Mouse (Mus musculus) CH12.LX (cell line): ENCODE measurements at regions not wholly inside any gene's neighbourhood (a gene's known extent, or its start where the extent isn't known, plus 50 kb on each side); places are given as distances from the start of the nearest gene placed in this dataset.

Source experiments
- DNase-seq: peaks from one replicate; pipeline ENCODE4 v3.0.0-alpha.2; 2013; ENCODE audit errors: extremely low read depth
- H3K27ac ChIP-seq: 2 replicates; pipeline ENCODE4 v1.5.1; 2012; ENCODE audit warnings: low read depth, mild to moderate bottlenecking, control low read depth, moderate library complexity; ENCODE audit not compliant: insufficient read depth
- H3K27me3 ChIP-seq: replicated peaks from 2 replicates; pipeline ENCODE3; 2012; ENCODE audit warnings: inconsistent platforms
- H3K36me3 ChIP-seq, 2 experiments: replicated peaks in 1 of 2; 2 replicates each; pipeline versions ENCODE3 to v1.6.1; 2012; ENCODE audit warnings: inconsistent platforms in 1 of 2, low read length in 1 of 2, mild to moderate bottlenecking in 1 of 2, mixed read lengths in 1 of 2, moderate library complexity in 1 of 2; ENCODE audit not compliant: control insufficient read depth in 1 of 2, insufficient read depth in 1 of 2
- H3K4me1 ChIP-seq, 2 experiments: 2 replicates each; pipeline ENCODE4 v1.6.1; 2012; ENCODE audit warnings: inconsistent platforms in 1 of 2, moderate library complexity in 1 of 2; ENCODE audit not compliant: insufficient read depth in 2 of 2, control insufficient read depth in 1 of 2
- H3K4me2 ChIP-seq: 2 replicates; pipeline ENCODE4 v1.6.1; 2012; ENCODE audit warnings: low read depth, mild to moderate bottlenecking, control low read depth; ENCODE audit not compliant: poor library complexity, insufficient read depth, severe bottlenecking
- H3K4me3 ChIP-seq, 3 experiments: fragments of 150-350 bp in 1 of 3; sonication (generic) in 1 of 3; replicated peaks in 1 of 3; 2 replicates each; pipeline versions ENCODE3 to v1.5.1; 2011 to 2012; ENCODE audit warnings: low read depth in 2 of 3, low read length in 2 of 3, mild to moderate bottlenecking in 2 of 3, moderate library complexity in 2 of 3, control low read depth in 1 of 3, improper control_type of control experiment in 1 of 3, inconsistent platforms in 1 of 3, mixed read lengths in 1 of 3; ENCODE audit not compliant: poor library complexity in 1 of 3
- H3K79me2 ChIP-seq: replicated peaks from 2 replicates; pipeline ENCODE4 v1.6.1; 2012; ENCODE audit warnings: mild to moderate bottlenecking, moderate library complexity; ENCODE audit not compliant: control insufficient read depth, poor library complexity, insufficient read depth, severe bottlenecking; ENCODE audit errors: extremely low read depth
- H3K9ac ChIP-seq: 2 replicates; pipeline ENCODE4 v1.6.1; 2012; ENCODE audit warnings: low read depth, mild to moderate bottlenecking, control low read depth, moderate library complexity; ENCODE audit not compliant: insufficient read depth
- H3K9me3 ChIP-seq: replicated peaks from 2 replicates; pipeline ENCODE3; 2012; ENCODE audit warnings: low read length, inconsistent platforms, mixed read lengths
- BHLHE40 ChIP-seq: IDR thresholded peaks from 2 replicates; pipeline ENCODE4 v1.6.1; 2011; ENCODE audit warnings: mild to moderate bottlenecking, low read depth, low read length, improper control_type of control experiment
- CHD2 ChIP-seq: IDR thresholded peaks from 2 replicates; pipeline ENCODE4 v1.6.1; 2011; ENCODE audit warnings: low read length, improper control_type of control experiment
- CTCF ChIP-seq, 2 experiments: IDR thresholded peaks in 1 of 2; conservative IDR thresholded peaks in 1 of 2; 2 replicates each; pipeline ENCODE4 v1.5.1; 2011 to 2012; ENCODE audit warnings: low read depth in 2 of 2, low read length in 2 of 2, improper control_type of control experiment in 1 of 2, inconsistent platforms in 1 of 2, mild to moderate bottlenecking in 1 of 2, moderate library complexity in 1 of 2
- E2F4 ChIP-seq: IDR thresholded peaks from 2 replicates; pipeline ENCODE4 v1.6.1; 2011; ENCODE audit warnings: low read depth, low read length, improper control_type of control experiment; ENCODE audit not compliant: insufficient replicate concordance
- ELF1 ChIP-seq: IDR thresholded peaks from 2 replicates; pipeline ENCODE4 v1.6.1; 2014; ENCODE audit warnings: low read depth, mild to moderate bottlenecking, inconsistent platforms, low read length, improper control_type of control experiment
- ETS1 ChIP-seq: conservative IDR thresholded peaks from 2 replicates; pipeline ENCODE4 v1.6.1; 2012; ENCODE audit warnings: low read depth, mild to moderate bottlenecking, inconsistent platforms, low read length, improper control_type of control experiment, moderate library complexity
- HCFC1 ChIP-seq: IDR thresholded peaks from 2 replicates; pipeline ENCODE4 v1.6.1; 2012; ENCODE audit warnings: low read depth, mild to moderate bottlenecking, inconsistent platforms, low read length, improper control_type of control experiment
- IRF4 ChIP-seq: IDR thresholded peaks from 2 replicates; pipeline ENCODE4 v1.6.1; 2014; ENCODE audit warnings: low read depth, mild to moderate bottlenecking, inconsistent platforms, low read length, improper control_type of control experiment
- JUN ChIP-seq: IDR thresholded peaks from 2 replicates; pipeline ENCODE4 v1.6.1; 2011; ENCODE audit warnings: low read depth, mild to moderate bottlenecking, low read length, improper control_type of control experiment, moderate library complexity; ENCODE audit not compliant: insufficient read depth
- KAT2A ChIP-seq: IDR thresholded peaks from 2 replicates; pipeline ENCODE4 v1.6.1; 2012; ENCODE audit warnings: low read length, improper control_type of control experiment, inconsistent platforms; ENCODE audit not compliant: insufficient replicate concordance
- MAX ChIP-seq: IDR thresholded peaks from 2 replicates; pipeline ENCODE4 v1.6.1; 2011; ENCODE audit warnings: low read length, improper control_type of control experiment
- MAZ ChIP-seq: IDR thresholded peaks from 2 replicates; pipeline ENCODE4 v1.6.1; 2012; ENCODE audit warnings: low read depth, mild to moderate bottlenecking, inconsistent platforms, low read length, improper control_type of control experiment, moderate library complexity
- MEF2A ChIP-seq: IDR thresholded peaks from 2 replicates; pipeline ENCODE4 v1.6.1; 2014; ENCODE audit warnings: low read depth, mild to moderate bottlenecking, inconsistent platforms, low read length, improper control_type of control experiment, borderline replicate concordance
- MXI1 ChIP-seq: IDR thresholded peaks from 2 replicates; pipeline ENCODE4 v1.6.1; 2011; ENCODE audit warnings: mild to moderate bottlenecking, low read depth, low read length, improper control_type of control experiment
- MYC ChIP-seq: IDR thresholded peaks from 2 replicates; pipeline ENCODE4 v1.6.1; 2011; ENCODE audit warnings: low read depth, mild to moderate bottlenecking, improper control_type of control experiment, low read length
- NELFE ChIP-seq: IDR thresholded peaks from 2 replicates; pipeline ENCODE4 v1.6.1; 2011; ENCODE audit warnings: low read depth, low read length, improper control_type of control experiment
- NRF1 ChIP-seq: IDR thresholded peaks from 2 replicates; pipeline ENCODE4 v1.6.1; 2014; ENCODE audit warnings: low read depth, mild to moderate bottlenecking, inconsistent platforms, low read length, improper control_type of control experiment, moderate library complexity
- POLR2A ChIP-seq: IDR thresholded peaks from 2 replicates; pipeline ENCODE4 v1.6.1; 2011; ENCODE audit warnings: low read depth, mild to moderate bottlenecking, improper control_type of control experiment, low read length
- POLR2AphosphoS2 ChIP-seq: IDR thresholded peaks from 2 replicates; pipeline ENCODE4 v1.6.1; 2011; ENCODE audit warnings: low read depth, low read length, improper control_type of control experiment
- RAD21 ChIP-seq: IDR thresholded peaks from 2 replicates; pipeline ENCODE4 v1.6.1; 2011; ENCODE audit warnings: low read depth, mild to moderate bottlenecking, low read length, improper control_type of control experiment, moderate library complexity
- SIN3A ChIP-seq: IDR thresholded peaks from 2 replicates; pipeline ENCODE4 v1.6.1; 2012; ENCODE audit warnings: low read length, improper control_type of control experiment, inconsistent platforms
- SMC3 ChIP-seq: IDR thresholded peaks from 2 replicates; pipeline ENCODE4 v1.6.1; 2011; ENCODE audit warnings: low read depth, low read length, improper control_type of control experiment
- TBP ChIP-seq: conservative IDR thresholded peaks from 2 replicates; pipeline ENCODE4 v1.6.1; 2011; ENCODE audit warnings: low read depth, low read length, improper control_type of control experiment
- TCF12 ChIP-seq: IDR thresholded peaks from 2 replicates; pipeline ENCODE4 v1.6.1; 2014; ENCODE audit warnings: low read depth, mild to moderate bottlenecking, inconsistent platforms, low read length, improper control_type of control experiment
- UBTF ChIP-seq: IDR thresholded peaks from 2 replicates; pipeline ENCODE4 v1.6.1; 2012; ENCODE audit warnings: low read depth, mild to moderate bottlenecking, inconsistent platforms, low read length, improper control_type of control experiment, moderate library complexity
- USF1 ChIP-seq: IDR thresholded peaks from 2 replicates; pipeline ENCODE4 v1.6.1; 2014; ENCODE audit warnings: low read depth, mild to moderate bottlenecking, inconsistent platforms, low read length, improper control_type of control experiment
- USF2 ChIP-seq: conservative IDR thresholded peaks from 2 replicates; pipeline ENCODE4 v1.6.1; 2011; ENCODE audit warnings: low read depth, low read length, improper control_type of control experiment
- ZC3H11A ChIP-seq: IDR thresholded peaks from 2 replicates; pipeline ENCODE4 v1.6.1; 2012; ENCODE audit warnings: low read depth, mild to moderate bottlenecking, inconsistent platforms, low read length, improper control_type of control experiment
- ZKSCAN1 ChIP-seq: IDR thresholded peaks from 2 replicates; pipeline ENCODE4 v1.6.1; 2012; ENCODE audit warnings: low read depth, inconsistent platforms, low read length, improper control_type of control experiment, borderline replicate concordance
- ZMIZ1 ChIP-seq: IDR thresholded peaks from 2 replicates; pipeline ENCODE4 v1.6.1; 2012; ENCODE audit warnings: low read depth, mild to moderate bottlenecking, inconsistent platforms, low read length, improper control_type of control experiment
- ZNF384 ChIP-seq: IDR thresholded peaks from 2 replicates; pipeline ENCODE4 v1.6.1; 2012; ENCODE audit warnings: low read depth, low read length, improper control_type of control experiment, inconsistent platforms
- dilution Hi-C: fragments of 300-500 bp; cut with MboI; formaldehyde crosslinking; loops from 2 replicates; pipeline ENCODE4 v1.14.3; 2020; ENCODE audit warnings: low sequenced_read_pairs; ENCODE audit not compliant: extremely low pct_unique_long_range_greater_than_20kb, extremely low pct_ligation_motif_present
- in situ Hi-C: fragments of 300-500 bp; cut with MboI; formaldehyde crosslinking; loops from 3 replicates; pipeline ENCODE4 v1.14.3; 2019; ENCODE audit warnings: low sequenced_read_pairs, low pct_ligation_motif_present, low pct_unique_long_range_greater_than_20kb, mixed read lengths

DNA sequence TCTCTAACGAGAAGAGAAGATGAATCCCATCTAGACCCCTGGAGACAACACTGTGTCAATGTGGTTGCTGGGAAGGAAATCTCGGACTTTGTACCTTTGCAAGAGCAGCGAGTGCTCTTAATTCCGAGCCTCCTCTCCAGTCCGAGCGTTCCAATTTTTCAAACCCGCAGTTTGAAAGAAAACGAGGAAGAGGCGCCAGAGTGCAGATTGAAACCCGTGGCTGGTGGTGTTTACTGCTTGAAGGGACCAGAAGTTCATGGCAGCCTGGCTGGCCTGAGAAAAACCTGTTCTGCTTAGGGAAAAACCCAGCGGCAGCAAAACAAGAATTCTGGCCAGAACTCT is 83.7 kb upstream of the Zfp648 start:
- Histone ChIP-seq H3K27ac (no peak overlapping the region), H3K9me3 (no peaks in the 10 kb centered on the region), H3K4me2 (peak overlapping the region; percentile 93), H3K9ac (peak overlapping the region; percentile 55; the same call in 1 of the 2 replicates), H3K79me2 (no peaks in the 10 kb centered on the region), H3K4me3 (peak overlapping the region; percentile 17 to 38 (median 23)), H3K4me1 (peaks cover 3 to 34% of the 10 kb centered on the region in 2 experiments; a peak in 3 of 4 replicates), H3K36me3 (no peaks in the 10 kb centered on the region), H3K27me3 (no peaks in the 10 kb centered on the region)
- DNase-seq = peak; percentile 47
- dilution Hi-C loops = no loop called here
- TF ChIP-seq IRF4 (peak; percentile 30; the same call in 1 of the 2 replicates), TBP (no peak), TCF12 (0 out of 2 replicates have a peak, but pooled peaks have one; percentile 31)
- in situ Hi-C loops = no loop called here

- Histone ChIP-seq H3K36me3 (no peaks in the 10 kb centered on the region), H3K9me3 (no peaks in the 10 kb centered on the region), H3K9ac (peak overlapping the region; percentile 55), H3K4me1 (peaks cover 3 to 28% of the 10 kb centered on the region in 2 experiments; a peak in 3 of 4 replicates), H3K4me2 (peak overlapping the region; percentile 93), H3K27ac (peak overlapping the region; percentile 56), H3K27me3 (no peaks in the 10 kb centered on the region), H3K4me3 (peak overlapping the region; percentile 17 to 38 (median 23)), H3K79me2 (no peaks in the 10 kb centered on the region)
- DNase-seq = peak; percentile 75
- in situ Hi-C loops = no loop called here
- dilution Hi-C loops = no loop called here
- TF ChIP-seq KAT2A = no peak
- no peak for TF ChIP-seq NRF1
- TF ChIP-seq USF2 = no peak
- TF ChIP-seq SMC3 = peak; percentile 59
- TF ChIP-seq TBP = no peak
- TF ChIP-seq NELFE = no peak
- TF ChIP-seq TCF12 = 0 out of 2 replicates have a peak, but pooled peaks have one; percentile 3
- no peak for TF ChIP-seq ETS1
- TF ChIP-seq ZC3H11A = no peak
- no peak for TF ChIP-seq USF1
- TF ChIP-seq POLR2AphosphoS2 = no peak
- TF ChIP-seq ZMIZ1 = no peak
- 0 out of 2 replicates have a peak, but pooled peaks have one; percentile 35 for TF ChIP-seq MAZ
- TF ChIP-seq CTCF (conservative IDR thresholded peaks at IDR 0.05 in 1 of 2, IDR thresholded peaks at IDR 0.05 in 1 of 2; ENCODE audit: low read depth in 2 of 2, low read length in 2 of 2) = peak in 1 of 2 experiments; percentile 70; a peak in 2 of 4 replicates
- no peak for TF ChIP-seq MYC
- TF ChIP-seq ZNF384 = peak; percentile 65
- no peak for TF ChIP-seq UBTF
- no peak for TF ChIP-seq HCFC1
- no peak for TF ChIP-seq CHD2
- peak; percentile 72 for TF ChIP-seq MXI1
- peak; percentile 63; the same call in 1 of the 2 replicates for TF ChIP-seq SIN3A
- TF ChIP-seq JUN = no peak
- TF ChIP-seq ZKSCAN1 = no peak
- TF ChIP-seq BHLHE40 = peak; percentile 91
- no peak for TF ChIP-seq E2F4
- 0 out of 2 replicates have a peak, but pooled peaks have one; percentile 61 for TF ChIP-seq MAX
- TF ChIP-seq RAD21 = peak; percentile 47
- TF ChIP-seq POLR2A = peak; percentile 27; the same call in 1 of the 2 replicates
- no peak; the same call in none of the 2 replicates for TF ChIP-seq ELF1
- 0 out of 2 replicates have a peak, but pooled peaks have one; percentile 20 for TF ChIP-seq MEF2A
Observed at GRCm38 (mm10) chr1:154117688-154118373, 83.2 kb upstream of the Zfp648 start.
